Mouse (Mus musculus): ENCODE data around the gene Phldb3. TPM values are rescaled to one million over a fixed set of nuclear protein-coding genes. Genes with fewer than 3 reads are reported as not detected.

Gene Phldb3
- polyA plus RNA-seq, 1 experiment from 2014 or later: 0.35 TPM

DNA sequence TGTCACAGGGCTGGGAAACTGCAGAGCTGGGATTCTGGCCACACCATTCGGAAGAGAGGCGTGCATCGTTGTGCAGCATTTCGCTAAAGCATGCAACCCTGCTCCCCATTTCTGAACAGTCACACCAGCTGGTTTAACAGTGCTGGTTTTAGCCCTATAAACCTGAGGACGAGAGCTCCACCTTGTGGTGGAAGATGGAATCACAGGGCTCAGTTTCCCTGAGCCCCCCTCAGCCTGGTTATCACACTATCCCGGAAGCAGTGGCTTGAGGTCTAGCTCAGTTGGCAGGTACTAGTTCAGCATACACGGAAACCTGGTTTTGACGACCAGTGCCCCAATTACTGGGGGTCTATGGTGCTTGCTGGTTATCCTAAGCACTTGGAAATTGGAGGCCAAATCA, 52.0 kb downstream of the Phldb3 start:
- Histone ChIP-seq H3K27me3 (replicated peaks; ENCODE audit: control insufficient read depth, insufficient read depth, low read length) (no peaks in the 10 kb centered on the region), H3K4me3 (ENCODE audit: low read length) (no peak overlapping the region), H3K9ac (ENCODE audit: low read depth, low read length) (no peak overlapping the region), H3K27ac (ENCODE audit: low read length) (no peak overlapping the region), H3K4me1 (ENCODE audit: control insufficient read depth, insufficient read depth, low read length) (no peaks in the 10 kb centered on the region), H3K36me3 (ENCODE audit: control insufficient read depth, insufficient read depth, low read length) (no peaks in the 10 kb centered on the region), H3K9me3 (ENCODE audit: control insufficient read depth, low read length) (no peaks in the 10 kb centered on the region), H3K4me2 (ENCODE audit: low read depth, low read length) (no peak overlapping the region)
- ATAC-seq: peak; percentile 40; the same call in 1 of the 2 replicates
- 19% methylated on average over 8 of the region's 8 CpGs for WGBS

- Histone ChIP-seq H3K4me2 (ENCODE audit: low read depth, low read length) (no peak overlapping the region), H3K36me3 (ENCODE audit: control insufficient read depth, insufficient read depth, low read length) (no peaks in the 10 kb centered on the region), H3K9ac (ENCODE audit: low read depth, low read length) (no peak overlapping the region), H3K4me3 (ENCODE audit: low read length) (no peak overlapping the region), H3K27ac (ENCODE audit: low read length) (no peak overlapping the region), H3K4me1 (ENCODE audit: control insufficient read depth, insufficient read depth, low read length) (no peaks in the 10 kb centered on the region), H3K9me3 (ENCODE audit: control insufficient read depth, low read length) (no peaks in the 10 kb centered on the region), H3K27me3 (replicated peaks; ENCODE audit: control insufficient read depth, insufficient read depth, low read length) (no peaks in the 10 kb centered on the region)
- no peak for ATAC-seq
- WGBS: 34% methylated on average over 8 of the region's 8 CpGs
Observed at GRCm38 (mm10) chr7:24664301-24664700, 53.7 kb downstream of the Phldb3 start.

DNA sequence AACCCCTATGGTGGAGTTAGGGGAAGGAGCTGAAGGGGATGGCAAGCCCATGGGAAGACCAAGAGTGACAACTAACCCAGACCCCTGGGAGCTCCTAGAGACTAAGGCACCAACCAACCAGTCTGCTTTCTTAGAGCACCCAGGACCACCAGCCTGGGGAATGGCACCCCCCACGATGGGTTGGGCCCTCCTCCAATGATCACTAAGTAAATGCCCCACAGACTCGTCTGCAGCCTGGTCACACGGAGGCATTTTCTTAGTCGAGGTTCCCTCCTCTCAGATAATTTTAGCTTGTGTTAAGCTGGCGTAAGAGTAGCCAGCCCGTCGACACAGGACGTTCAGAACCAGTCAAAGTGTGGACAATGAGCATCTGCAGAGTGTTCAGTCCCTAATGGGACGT, 54.4 kb downstream of the Phldb3 start:
- no peaks in the 10 kb centered on the region for H3K36me3 ChIP-seq (ENCODE audit: control insufficient read depth, insufficient read depth, low read length)
- no peaks in the 10 kb centered on the region for H3K9me3 ChIP-seq (ENCODE audit: control insufficient read depth, low read length)
- no peak overlapping the region for H3K4me3 ChIP-seq (ENCODE audit: low read length)
- H3K27me3 ChIP-seq (replicated peaks; ENCODE audit: control insufficient read depth, insufficient read depth, low read length): no peaks in the 10 kb centered on the region
- H3K27ac ChIP-seq (ENCODE audit: low read length): no peak overlapping the region
- H3K9ac ChIP-seq (ENCODE audit: low read depth, low read length): no peak overlapping the region
- H3K4me1 ChIP-seq (ENCODE audit: control insufficient read depth, insufficient read depth, low read length): no peaks in the 10 kb centered on the region
- no peak for ATAC-seq
- WGBS: 83% methylated on average over 9 of the region's 9 CpGs
- no peak overlapping the region for H3K4me2 ChIP-seq (ENCODE audit: low read depth, low read length)

DNA sequence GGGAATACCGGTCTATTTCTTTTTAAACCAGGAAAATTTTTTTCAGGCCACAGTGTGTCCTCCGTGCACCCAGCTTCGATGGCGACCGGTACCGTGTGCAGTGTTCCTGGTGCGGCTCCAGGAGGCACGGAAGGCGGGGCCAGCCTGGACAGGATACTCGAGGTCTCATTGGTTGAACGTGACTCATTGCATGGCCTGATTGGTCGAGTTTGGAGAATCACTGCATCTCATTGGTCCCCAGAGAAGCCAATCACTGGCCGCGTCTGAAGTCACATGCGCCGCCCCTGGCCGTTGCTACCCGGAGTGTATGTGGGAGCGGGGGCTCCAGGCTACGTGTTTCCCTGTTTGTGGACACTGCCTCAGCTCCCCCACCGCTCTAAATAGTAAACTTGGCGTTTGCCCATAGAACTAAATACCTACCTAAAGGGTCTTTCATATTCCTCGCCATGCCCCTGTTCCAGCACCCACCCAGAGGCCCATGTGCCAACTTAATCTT, 61.4 kb downstream of the Phldb3 start:
- no peak overlapping the region for H3K4me2 ChIP-seq (ENCODE audit: low read depth, low read length)
- H3K36me3 ChIP-seq (ENCODE audit: control insufficient read depth, insufficient read depth, low read length): no peaks in the 10 kb centered on the region
- 92% methylated on average over 23 of the region's 23 CpGs for WGBS
- no peaks in the 10 kb centered on the region for H3K9me3 ChIP-seq (ENCODE audit: control insufficient read depth, low read length)
- no peak for ATAC-seq
- no peak overlapping the region for H3K27ac ChIP-seq (ENCODE audit: low read length)
- H3K4me3 ChIP-seq (ENCODE audit: low read length): no peak overlapping the region
- H3K4me1 ChIP-seq (ENCODE audit: control insufficient read depth, insufficient read depth, low read length): no peaks in the 10 kb centered on the region
- no peak overlapping the region for H3K9ac ChIP-seq (ENCODE audit: low read depth, low read length)
- H3K27me3 ChIP-seq (replicated peaks; ENCODE audit: control insufficient read depth, insufficient read depth, low read length): no peaks in the 10 kb centered on the region

DNA sequence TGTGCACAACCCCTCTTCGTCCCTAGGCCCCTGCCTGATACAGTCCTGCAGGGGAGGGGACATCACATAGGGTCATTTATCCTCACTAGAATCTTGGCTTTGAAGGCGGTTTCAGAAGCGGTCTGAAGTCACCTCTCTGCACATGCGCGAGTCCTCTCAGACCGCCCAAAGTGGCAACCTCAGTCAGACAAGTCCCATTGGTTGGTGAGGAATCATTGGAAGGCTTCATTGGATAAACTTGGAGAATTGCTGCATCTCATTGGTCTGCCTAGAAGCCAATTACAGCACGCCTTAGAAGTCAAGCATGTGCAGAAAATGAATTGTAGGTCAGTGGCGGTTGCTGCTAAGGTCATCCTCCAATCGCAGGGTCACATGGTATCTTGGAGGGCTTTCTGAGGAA, 66.0 kb downstream of the Phldb3 start, which contains the start of gene Tex101:
Gene Tex101 (minus strand): TSS at position 101 of the 400 bp plus-strand sequence.
- WGBS: 89% methylated on average over 9 of the region's 9 CpGs
- H3K9ac ChIP-seq (ENCODE audit: low read depth, low read length): no peak within 1 kb of the TSS
- H3K27me3 ChIP-seq (replicated peaks; ENCODE audit: control insufficient read depth, insufficient read depth, low read length): no peaks in the 10 kb centered on the region
- no peaks in the 10 kb centered on the region for H3K36me3 ChIP-seq (ENCODE audit: control insufficient read depth, insufficient read depth, low read length)
- ATAC-seq: no peak
- no peaks in the 10 kb centered on the region for H3K9me3 ChIP-seq (ENCODE audit: control insufficient read depth, low read length)
- no peaks in the 10 kb centered on the region for H3K4me1 ChIP-seq (ENCODE audit: control insufficient read depth, insufficient read depth, low read length)
- H3K27ac ChIP-seq (ENCODE audit: low read length): no peak within 1 kb of the TSS
- no peak within 1 kb of the TSS for H3K4me3 ChIP-seq (ENCODE audit: low read length)
- no peak within 1 kb of the TSS for H3K4me2 ChIP-seq (ENCODE audit: low read depth, low read length)

Other genes starting within 250 kb of the Phldb3 start
- 2.5 and 4.3 TPM in 2 replicates for gene Kcnn4, start 240.5 kb upstream of the Phldb3 start, polyA plus RNA-seq (2015; fragmentation: Nextera tagmentation; extraction: Ambion mirVana)
- gene Smg9, start 211.1 kb upstream of the Phldb3 start, polyA plus RNA-seq (2015; fragmentation: Nextera tagmentation; extraction: Ambion mirVana): 20.4 and 22.0 TPM in 2 replicates
- 0.07 TPM in 1 of 2 replicates, not detected in the other for gene Irgc1, start 158.5 kb upstream of the Phldb3 start, polyA plus RNA-seq (2015; fragmentation: Nextera tagmentation; extraction: Ambion mirVana)
- 8.0 and 9.7 TPM in 2 replicates for gene Plaur, start 148.3 kb upstream of the Phldb3 start, polyA plus RNA-seq (2015; fragmentation: Nextera tagmentation; extraction: Ambion mirVana)
- gene Cadm4, start 128.7 kb upstream of the Phldb3 start, polyA plus RNA-seq (2015; fragmentation: Nextera tagmentation; extraction: Ambion mirVana): 1.2 and 1.5 TPM in 2 replicates
- gene Zfp428, start 103.8 kb upstream of the Phldb3 start, polyA plus RNA-seq (2015; fragmentation: Nextera tagmentation; extraction: Ambion mirVana): 26.3 and 26.6 TPM in 2 replicates
- 0.13 and 0.20 TPM in 2 replicates for gene AC161166.1, start 98.3 kb upstream of the Phldb3 start, polyA plus RNA-seq (2015; fragmentation: Nextera tagmentation; extraction: Ambion mirVana)
- gene Irgq, start 80.1 kb upstream of the Phldb3 start, polyA plus RNA-seq (2015; fragmentation: Nextera tagmentation; extraction: Ambion mirVana): 3.3 and 4.1 TPM in 2 replicates
- gene Pinlyp, start 64.6 kb upstream of the Phldb3 start, polyA plus RNA-seq (2015; fragmentation: Nextera tagmentation; extraction: Ambion mirVana): 0.16 TPM in 1 of 2 replicates, not detected in the other
- 79.8 and 88.1 TPM in 2 replicates for gene Xrcc1, start 64.5 kb upstream of the Phldb3 start, polyA plus RNA-seq (2015; fragmentation: Nextera tagmentation; extraction: Ambion mirVana)
- gene Ethe1, start 23.2 kb upstream of the Phldb3 start, polyA plus RNA-seq (2015; fragmentation: Nextera tagmentation; extraction: Ambion mirVana): 33.2 and 38.1 TPM in 2 replicates
- gene Zfp575, start 23.1 kb upstream of the Phldb3 start, polyA plus RNA-seq (2015; fragmentation: Nextera tagmentation; extraction: Ambion mirVana): 3.1 TPM in 2 replicates
- 0.27 and 0.49 TPM in 2 replicates for gene Lypd3, start 25.8 kb downstream of the Phldb3 start, polyA plus RNA-seq (2015; fragmentation: Nextera tagmentation; extraction: Ambion mirVana)
- 0.12 TPM in 1 of 2 replicates, not detected in the other for gene Tex101, start 65.9 kb downstream of the Phldb3 start, polyA plus RNA-seq (2015; fragmentation: Nextera tagmentation; extraction: Ambion mirVana)
- not detected in 2 replicates for gene BC049730, start 98.5 kb downstream of the Phldb3 start, polyA plus RNA-seq (2015; fragmentation: Nextera tagmentation; extraction: Ambion mirVana)
- gene Gm4763, start 116.1 kb downstream of the Phldb3 start, polyA plus RNA-seq (2015; fragmentation: Nextera tagmentation; extraction: Ambion mirVana): not detected in 2 replicates
- 3.3 and 3.4 TPM in 2 replicates for gene Cd177, start 149.5 kb downstream of the Phldb3 start, polyA plus RNA-seq (2015; fragmentation: Nextera tagmentation; extraction: Ambion mirVana)
- gene Ceacam10, start 166.4 kb downstream of the Phldb3 start, polyA plus RNA-seq (2015; fragmentation: Nextera tagmentation; extraction: Ambion mirVana): 0.48 and 0.62 TPM in 2 replicates